Mouse (Mus musculus) Patski (cell line): Measurements from ENCODE around the gene Lin54. TPM values are rescaled to one million over a fixed set of nuclear protein-coding genes. Genes with fewer than 3 reads are reported as not detected.

Source experiments
- ATAC-seq: fragments of 100-300 bp; one replicate; pipeline ENCODE4 v1.8.0; 2021
- CTCF ChIA-PET: fragments of 350-600 bp; sonication (Branson Sonifier 250); formaldehyde crosslinking; loops from one replicate; lab custom pipeline; 2022; ENCODE audit warnings: inconsistent platforms; lab: Charles Lee
- POLR2A ChIA-PET: fragments of 350-600 bp; sonication (Branson Sonifier 250); formaldehyde crosslinking; loops from one replicate; lab custom pipeline; 2022; ENCODE audit warnings: antibody characterized with exemption, inconsistent platforms; lab: Charles Lee
- DNase-seq: peaks from one replicate; pipeline ENCODE4 v3.0.0-alpha.2; 2011; ENCODE audit warnings: low read depth, low spot score
- H3K27me3 ChIP-seq: fragments of 371-371 bp; one replicate; pipeline ENCODE4 v1.5.1; 2021
- CTCF ChIP-seq: fragments of 100-300 bp; IDR thresholded peaks from one replicate; pipeline ENCODE4 v1.5.1; 2021
- in situ Hi-C: fragments of 300-500 bp; cut with MboI; formaldehyde crosslinking; loops from 3 replicates; pipeline ENCODE4 v1.11.1; 2018; ENCODE audit warnings: low pct_unique_long_range_greater_than_20kb, mixed read lengths
- polyA plus RNA-seq: library from polyadenylated mRNA; unstranded; gene quantifications from one replicate; pipeline ENCODE4 v1.2.3, GENCODE M21; 2021

Gene Lin54
- polyA plus RNA-seq, 1 experiment from 2014 or later = 11.8 TPM

- DNase-seq = no peak
- POLR2A ChIA-PET = no interaction called here
- H3K27me3 ChIP-seq = no peaks in the 10 kb centered on the region
- CTCF ChIA-PET = no interaction called here
- no peak for ATAC-seq
- in situ Hi-C loops = no loop called here
- no peak for TF ChIP-seq CTCF
Measured at GRCm38 (mm10) chr5:100461526-100461925, 38.9 kb downstream of the Lin54 start.

- no peak for ATAC-seq
Measured at GRCm38 (mm10) chr5:100459468-100459867, 41.0 kb downstream of the Lin54 start.

DNA sequence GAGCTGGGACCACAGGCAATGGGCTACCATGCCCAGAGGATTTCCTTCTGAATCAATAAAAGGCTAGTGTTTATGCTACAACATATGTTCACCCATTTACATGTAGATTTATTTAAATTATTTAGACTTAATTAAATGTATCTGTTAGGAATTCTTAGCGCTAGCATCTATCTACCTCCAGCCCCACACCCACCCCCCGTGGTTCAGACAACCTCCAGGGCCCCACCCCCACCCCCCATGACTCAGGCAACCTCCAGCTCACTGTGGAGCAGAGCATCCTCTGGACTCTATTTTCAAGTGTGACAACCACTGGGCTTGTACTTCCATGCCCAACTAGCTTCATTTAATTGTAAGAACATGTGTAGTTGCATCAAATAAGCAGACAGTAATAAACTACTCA is 48.6 kb downstream of the Lin54 start:
- in situ Hi-C loops = no loop called here
- TF ChIP-seq CTCF = no peak
- no peak for ATAC-seq
- ChIA-PET POLR2A (no interaction called here), CTCF (interaction anchor here (1.3 kb wide), 1 partner anchor 20 kb away, joined by 3 read pairs; no protein-coding TSS in a partner anchor)
- H3K27me3 ChIP-seq = no peaks in the 10 kb centered on the region
- no peak for DNase-seq

More at GRCm38 (mm10) chr5:100459468-100459867, 41.0 kb downstream of the Lin54 start:
- no peak for DNase-seq
- in situ Hi-C loops = no loop called here
- H3K27me3 ChIP-seq = no peaks in the 10 kb centered on the region
- ChIA-PET CTCF (interaction anchor here (1.4 to 2.3 kb wide), 3 partner anchors 12 to 29 kb away, joined by 3 to 6 read pairs (median 4); no protein-coding TSS in a partner anchor), POLR2A (no interaction called here)
- no peak for TF ChIP-seq CTCF

- ChIA-PET CTCF (no interaction called here), POLR2A (interaction anchor here (2.2 kb wide), 1 partner anchor 10 kb away, joined by 6 read pairs; no protein-coding TSS in a partner anchor)
- in situ Hi-C loops = no loop called here
- DNase-seq (no peak), ATAC-seq (no peak)
- no peak for TF ChIP-seq CTCF
- no peaks in the 10 kb centered on the region for H3K27me3 ChIP-seq
Measured at GRCm38 (mm10) chr5:100438796-100439195, 61.6 kb downstream of the Lin54 start.

DNA sequence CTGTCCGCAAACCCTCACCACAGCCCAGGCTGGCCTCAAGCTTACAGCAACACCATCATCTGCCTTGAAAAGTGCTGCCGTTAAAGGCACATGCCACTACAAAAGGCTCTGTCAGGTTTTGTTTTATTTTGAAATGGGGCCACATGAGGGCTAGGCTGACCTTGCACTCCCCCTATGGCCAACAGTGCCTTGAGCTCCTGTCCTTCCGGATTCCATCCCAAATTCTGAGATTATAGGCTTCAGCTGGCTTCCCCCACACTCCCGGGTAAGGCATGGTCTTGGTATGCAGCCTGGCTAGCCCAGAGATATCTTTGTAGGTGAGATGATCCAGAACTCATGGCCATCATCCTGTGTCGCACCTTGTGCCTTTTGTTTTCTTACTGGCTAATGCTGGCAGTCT is 62.5 kb downstream of the Lin54 start:
- DNase-seq (no peak), ATAC-seq (no peak)
- POLR2A ChIA-PET = interaction anchor here (0.5 to 2.2 kb wide), 2 partner anchors 9 to 23 kb away, joined by 6 read pairs; no protein-coding TSS in a partner anchor
- CTCF ChIA-PET = no interaction called here
- no peak for TF ChIP-seq CTCF
- no peaks in the 10 kb centered on the region for H3K27me3 ChIP-seq
- in situ Hi-C loops = no loop called here

- ATAC-seq (no peak), DNase-seq (no peak)
- H3K27me3 ChIP-seq = no peaks in the 10 kb centered on the region
- ChIA-PET CTCF (interaction anchor here (1.0 to 2.2 kb wide), 4 partner anchors 10 to 54 kb away, joined by 3 to 9 read pairs (median 4); no protein-coding TSS in a partner anchor), POLR2A (interaction anchor here (0.6 to 2.2 kb wide), 2 partner anchors 8 to 68 kb away, joined by 5 to 6 read pairs; no protein-coding TSS in a partner anchor)
- in situ Hi-C loops = no loop called here
- no peak for TF ChIP-seq CTCF
Measured at GRCm38 (mm10) chr5:100437086-100437485, 63.4 kb downstream of the Lin54 start.

GRCm38 (mm10) chr5:100430966-100431365 is 69.5 kb downstream of the Lin54 start:
- in situ Hi-C loops = loop anchor here (5.0 kb wide), 1 partner anchor 86 kb away; the partner anchor contains the start of gene Cops4
- ATAC-seq (no peak), DNase-seq (no peak)
- TF ChIP-seq CTCF = no peak
- no peaks in the 10 kb centered on the region for H3K27me3 ChIP-seq
- ChIA-PET CTCF (interaction anchor here (1.0 to 1.6 kb wide), 4 partner anchors 9 to 30 kb away, joined by 3 to 5 read pairs (median 4); no protein-coding TSS in a partner anchor), POLR2A (interaction anchor here (1.1 to 1.7 kb wide), 3 partner anchors 27 to 50 kb away, joined by 3 to 6 read pairs (median 4); no protein-coding TSS in a partner anchor)

DNA sequence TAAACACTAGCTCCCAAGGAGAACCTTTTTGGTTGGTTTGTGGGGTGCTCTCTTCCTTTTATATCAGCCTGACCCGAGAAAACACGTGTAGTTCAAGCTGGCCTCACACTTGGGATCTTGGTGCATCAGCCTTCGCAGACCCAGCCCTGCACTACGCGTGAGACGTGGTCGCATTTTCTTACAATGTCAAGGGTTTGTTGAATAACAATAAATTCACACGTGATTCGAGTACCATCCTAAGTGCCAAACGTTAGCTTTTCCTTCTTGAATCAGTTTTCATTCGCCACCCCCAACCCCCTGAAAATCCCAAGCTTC is 70.4 kb downstream of the Lin54 start:
- ATAC-seq = peak; percentile 2
- POLR2A ChIA-PET = interaction anchor here (0.9 to 4.0 kb wide), 10 partner anchors 8 to 88 kb away, joined by 3 to 34 read pairs (median 4); partner anchors contain the start of genes Cops4 and Sec31a

DNA sequence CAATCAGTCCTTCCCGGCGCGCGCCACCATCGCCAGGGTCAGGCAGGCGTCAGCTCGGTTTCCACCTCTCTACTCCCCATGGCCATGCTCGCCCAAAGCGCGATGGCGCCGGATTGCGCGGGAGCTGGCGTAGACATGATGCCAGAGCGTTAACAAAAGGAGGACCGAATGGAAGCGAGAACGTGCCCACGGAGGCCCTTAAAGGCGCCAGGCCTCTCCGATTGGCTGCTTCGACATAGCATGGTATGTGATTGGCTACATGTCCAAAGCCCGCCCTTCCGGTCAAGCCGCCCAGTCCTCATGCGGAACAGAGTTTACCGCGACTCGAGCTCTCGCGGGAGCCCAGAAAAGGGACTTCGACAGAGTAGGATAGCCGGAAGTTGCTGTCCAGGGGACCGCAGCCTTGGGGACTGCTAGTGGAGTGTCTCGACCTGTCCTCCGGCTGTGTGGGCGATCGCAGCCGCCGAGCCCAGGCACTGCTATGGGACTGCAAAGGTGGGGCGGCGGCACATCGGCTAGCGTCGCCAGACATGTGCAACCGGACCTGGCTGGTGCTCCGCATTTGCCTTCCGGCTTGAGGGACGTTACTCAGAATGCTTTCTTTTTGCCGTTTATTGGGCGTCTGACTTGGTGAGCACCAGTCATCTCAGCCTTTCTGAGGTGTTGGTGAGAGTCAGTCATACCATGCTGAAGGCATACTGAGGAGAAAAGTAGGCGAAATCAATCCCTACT is 70.9 kb downstream of the Lin54 start:
- ChIA-PET POLR2A (interaction anchor here (0.9 to 4.0 kb wide), 10 partner anchors 9 to 89 kb away, joined by 3 to 34 read pairs (median 4); partner anchors contain the start of genes Cops4 and Sec31a), CTCF (interaction anchor here (1.0 to 1.6 kb wide), 5 partner anchors 11 to 51 kb away, joined by 3 to 5 read pairs (median 4); no protein-coding TSS in a partner anchor)
- in situ Hi-C loops = loop anchor here (5.0 kb wide), 1 partner anchor 88 kb away; the partner anchor contains the start of gene Cops4
- H3K27me3 ChIP-seq = no peaks in the 10 kb centered on the region
- peak; percentile 96 for ATAC-seq
- DNase-seq = peak; percentile 95
- TF ChIP-seq CTCF = no peak

More for the DNA sequence above, 70.4 kb downstream of the Lin54 start:
- in situ Hi-C loops = loop anchor here (5.0 kb wide), 1 partner anchor 87 kb away; the partner anchor contains the start of gene Cops4
- no peak for DNase-seq
- CTCF ChIA-PET = interaction anchor here (1.0 to 1.6 kb wide), 5 partner anchors 10 to 50 kb away, joined by 3 to 5 read pairs (median 4); no protein-coding TSS in a partner anchor
- H3K27me3 ChIP-seq = no peaks in the 10 kb centered on the region
- TF ChIP-seq CTCF = no peak

GRCm38 (mm10) chr5:100428734-100429343 is 71.6 kb downstream of the Lin54 start:
- ChIA-PET POLR2A (interaction anchor here (1.3 to 4.0 kb wide), 6 partner anchors 9 to 70 kb away, joined by 3 to 34 read pairs (median 6); partner anchors contain the start of gene Sec31a), CTCF (interaction anchor here (0.8 to 1.6 kb wide), 4 partner anchors 10 to 52 kb away, joined by 3 to 4 read pairs (median 3); no protein-coding TSS in a partner anchor)
- H3K27me3 ChIP-seq = no peaks in the 10 kb centered on the region
- in situ Hi-C loops = no loop called here
- peak; percentile 61 for ATAC-seq
- no peak for DNase-seq
- TF ChIP-seq CTCF = no peak
